Mouse (Mus musculus) mouse trophoblast stem cell (cell line): Measurements from ENCODE around the gene Ccng1.

ENCODE experiments used
- in situ Hi-C, 2 experiments: fragments of 300-500 bp; cut with MseI, MboI; formaldehyde crosslinking; loops; 2 replicates in 1 of 2; 3 replicates in 1 of 2; pipeline ENCODE4 v1.15.1; 2025

The Ccng1 gene

GRCm38 (mm10) chr11:40755109-40755627, at the start of gene Ccng1:
Gene Ccng1, minus strand, starts transcription at chr11:40755311.
- in situ Hi-C loops = no loop called here

DNA sequence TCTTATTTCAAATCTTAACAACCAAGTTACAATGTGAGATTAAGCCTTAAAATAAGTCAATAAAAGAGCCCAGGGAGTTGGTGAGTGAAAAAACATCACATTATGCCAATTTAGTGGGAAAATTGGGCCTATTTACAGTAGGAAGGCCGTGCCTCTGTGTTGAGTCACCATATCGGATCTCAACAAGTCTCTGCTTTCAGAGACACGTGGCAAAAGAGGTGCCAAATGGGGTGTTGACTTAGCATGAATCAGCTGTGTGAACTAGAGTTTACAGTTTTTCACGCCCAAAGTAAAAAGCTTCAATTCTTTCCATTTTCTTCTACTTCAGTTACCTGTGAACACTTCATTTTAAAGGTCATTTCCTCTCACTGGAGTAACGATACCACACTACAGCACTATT, 35.2 kb upstream of the Ccng1 start:
- in situ Hi-C loops = no loop called here

- in situ Hi-C loops = no loop called here
Measured at GRCm38 (mm10) chr11:40789701-40790100, 34.6 kb upstream of the Ccng1 start.

GRCm38 (mm10) chr11:40786900-40787299, 31.8 kb upstream of the Ccng1 start:
- in situ Hi-C loops = no loop called here

GRCm38 (mm10) chr11:40784326-40784725, 29.2 kb upstream of the Ccng1 start:
- in situ Hi-C loops = no loop called here

DNA sequence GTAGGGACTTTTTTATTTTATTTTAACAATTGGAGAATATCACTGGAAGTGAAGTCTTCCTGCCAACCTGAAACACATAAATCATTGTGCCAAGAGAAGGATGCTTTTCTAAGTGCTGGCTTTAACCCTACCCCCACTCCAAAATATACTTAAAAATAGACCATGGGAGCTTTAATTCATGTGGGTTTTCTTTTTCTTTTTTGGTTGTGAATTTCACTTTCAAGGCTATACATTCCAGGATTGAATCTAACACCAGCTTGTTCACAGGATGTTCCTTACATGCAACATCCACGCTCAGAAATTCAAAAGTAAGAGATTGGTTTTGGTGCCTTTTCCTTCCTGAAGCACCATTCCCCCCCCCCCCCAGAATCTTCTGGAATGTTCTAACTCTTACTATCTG, 28.2 kb upstream of the Ccng1 start:
- in situ Hi-C loops = no loop called here

GRCm38 (mm10) chr11:40781857-40782256, 26.7 kb upstream of the Ccng1 start:
- in situ Hi-C loops = no loop called here

GRCm38 (mm10) chr11:40775315-40776269, 20.5 kb upstream of the Ccng1 start:
- in situ Hi-C loops = no loop called here

DNA sequence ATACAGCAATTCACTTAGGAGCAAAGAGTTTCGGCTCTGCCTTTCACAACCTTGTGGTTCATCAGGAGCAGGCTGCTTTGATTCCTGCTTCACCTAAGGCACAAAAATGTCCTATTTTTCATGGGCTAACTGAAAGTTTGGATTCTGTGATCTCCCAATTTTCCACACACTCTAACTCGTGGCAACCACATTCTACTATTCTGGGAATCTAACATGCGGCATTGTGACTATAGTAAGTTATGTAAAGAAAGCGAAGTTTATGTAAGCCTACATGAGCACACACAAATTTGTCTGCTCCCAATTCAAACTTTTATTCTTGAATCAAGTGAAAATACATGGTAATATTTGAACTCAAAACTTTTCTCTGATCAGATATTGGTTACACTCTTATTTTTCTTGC, 9.6 kb upstream of the Ccng1 start:
- in situ Hi-C loops = no loop called here

- in situ Hi-C loops = no loop called here
Measured at GRCm38 (mm10) chr11:40763395-40763794, 8.3 kb upstream of the Ccng1 start.

- in situ Hi-C loops = no loop called here
Measured at GRCm38 (mm10) chr11:40759896-40760295, 4.8 kb upstream of the Ccng1 start.

DNA sequence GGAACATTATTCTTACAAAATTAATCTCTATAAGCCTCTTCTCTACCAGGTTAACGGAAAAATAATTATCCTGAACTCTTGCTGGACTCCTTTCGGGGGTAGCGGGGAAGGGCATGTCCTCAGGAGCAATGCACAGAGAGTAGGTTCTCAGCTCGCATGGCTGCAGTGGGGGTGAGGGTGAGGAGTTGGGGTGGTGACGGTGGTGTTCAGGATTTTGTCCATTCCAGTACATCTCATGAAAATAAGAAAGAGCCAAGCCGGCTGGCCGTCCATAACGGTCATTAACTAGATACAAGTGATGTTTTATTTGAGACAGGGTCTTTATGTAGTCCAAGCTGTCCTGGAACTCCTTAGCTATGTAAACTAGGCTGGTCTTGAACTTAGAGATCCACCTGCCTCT, 857 bp upstream of the Ccng1 start:
- in situ Hi-C loops = no loop called here

DNA sequence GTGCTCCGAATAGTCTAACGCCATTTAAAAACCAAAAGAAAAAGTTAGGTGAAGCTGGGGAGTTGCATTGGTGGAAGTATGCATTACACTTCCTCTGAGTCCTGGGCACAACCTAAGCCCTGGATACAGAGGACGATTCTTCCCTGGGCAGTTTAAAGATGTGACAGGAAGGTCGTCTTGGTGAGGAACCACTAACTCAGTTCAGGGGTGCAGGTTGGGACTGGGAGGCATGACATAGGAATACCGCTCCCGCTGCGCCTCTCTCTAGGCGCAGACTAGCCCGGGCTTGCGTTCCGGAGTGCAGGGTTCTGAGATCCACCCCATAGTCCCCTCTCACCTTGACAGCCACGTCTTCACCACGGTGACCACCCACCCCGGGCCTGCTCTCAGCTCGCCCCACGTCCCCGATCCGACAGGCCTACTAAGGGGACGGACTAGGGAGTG, 425 bp downstream of the Ccng1 start:
- in situ Hi-C loops = no loop called here

DNA sequence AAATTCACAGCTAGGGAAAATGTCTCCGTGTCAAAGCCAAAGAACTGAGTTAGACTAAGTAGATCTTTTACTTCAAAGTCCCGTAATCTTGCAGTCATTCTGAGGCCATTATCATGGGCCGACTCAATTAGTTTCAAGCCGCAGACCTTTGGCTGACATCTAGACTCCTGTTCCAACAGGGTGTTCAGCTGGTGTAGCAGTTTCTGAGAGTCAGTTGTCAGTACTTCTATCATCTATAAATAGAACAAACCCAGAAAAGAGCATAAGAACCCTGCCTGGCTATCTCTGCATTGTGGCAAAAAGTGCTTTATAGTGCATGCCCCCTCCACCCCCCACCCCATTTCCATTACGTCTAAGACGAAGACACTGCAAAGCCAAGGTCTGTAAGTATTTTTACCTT, 1.3 kb downstream of the Ccng1 start:
- in situ Hi-C loops = no loop called here

- in situ Hi-C loops = no loop called here
Measured at GRCm38 (mm10) chr11:40747716-40748115, 7.4 kb downstream of the Ccng1 start.

GRCm38 (mm10) chr11:40746361-40746760, 8.8 kb downstream of the Ccng1 start:
- in situ Hi-C loops = no loop called here

- in situ Hi-C loops = no loop called here
Measured at GRCm38 (mm10) chr11:40744348-40744747, 10.8 kb downstream of the Ccng1 start.

GRCm38 (mm10) chr11:40741605-40742262, 13.4 kb downstream of the Ccng1 start:
- in situ Hi-C loops = no loop called here

- in situ Hi-C loops = no loop called here
Measured at GRCm38 (mm10) chr11:40737369-40737768, 17.7 kb downstream of the Ccng1 start.

GRCm38 (mm10) chr11:40734251-40734752, 20.8 kb downstream of the Ccng1 start:
- in situ Hi-C loops = no loop called here

DNA sequence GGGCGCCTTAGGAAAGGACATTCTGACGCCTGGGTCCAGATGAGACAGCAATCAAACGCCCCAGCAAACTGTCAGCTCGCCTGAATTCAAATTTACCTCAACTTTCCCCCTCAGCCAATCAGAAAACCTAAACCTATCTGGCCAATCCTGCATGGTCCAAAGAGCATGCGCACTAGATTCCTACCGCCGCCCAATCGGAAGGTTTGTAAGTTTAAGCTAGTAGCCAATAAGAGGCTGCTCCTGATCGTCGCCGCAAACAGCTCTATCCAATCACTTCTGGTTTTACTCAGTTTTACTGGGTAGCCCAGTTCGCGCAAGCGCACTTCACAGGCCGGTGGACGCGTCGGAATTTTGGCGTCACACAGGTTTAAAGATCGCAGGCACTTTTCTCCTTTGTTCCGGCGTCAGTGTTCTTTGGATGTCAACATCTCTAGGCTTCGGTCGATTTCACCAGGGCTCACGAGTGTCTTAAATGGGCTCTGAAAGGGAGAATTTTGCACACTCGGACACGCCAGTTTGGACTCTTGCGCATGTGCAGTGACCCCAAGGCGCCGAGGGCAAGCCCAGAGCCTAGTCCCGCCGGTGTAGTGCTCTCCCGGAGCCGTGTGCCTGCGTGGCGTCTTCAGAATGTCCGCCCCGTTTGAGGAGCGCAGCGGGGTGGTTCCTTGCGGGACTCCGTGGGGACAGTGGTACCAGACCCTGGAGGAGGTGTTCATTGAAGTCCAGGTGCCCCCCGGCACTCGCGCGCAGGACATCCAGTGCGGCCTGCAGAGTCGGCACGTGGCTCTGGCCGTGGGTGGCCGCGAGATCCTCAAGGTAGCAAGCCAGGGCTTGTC, 21.6 kb downstream of the Ccng1 start, which contains the start of the genes Hmmr and Nudcd2:
Gene Hmmr (minus strand): TSS at position 84 of the 836 bp plus-strand sequence.
Gene Nudcd2 (plus strand): TSS at position 329 of the 836 bp plus-strand sequence.
- in situ Hi-C loops = no loop called here
